Mouse (Mus musculus) cerebellum, postnatal 25 days (tissue): ENCODE measurements at regions not wholly inside any gene's neighbourhood (a gene's known extent, or its start where the extent isn't known, plus 50 kb on each side); places are given as distances from the start of the nearest gene placed in this dataset.

Experiments used
- DNase-seq, 2 experiments: peaks; one replicate each; pipeline ENCODE4 v3.0.0; 2021; ENCODE audit warnings: mixed read lengths in 2 of 2

GRCm38 (mm10) chr10:91883155-91883554, 702.0 kb upstream of the Tmpo start:
- peak in 1 of 2 experiments; percentile 9 for DNase-seq

GRCm38 (mm10) chr10:91882481-91882880, 701.4 kb upstream of the Tmpo start:
- DNase-seq, result no peak

- no peak for DNase-seq
Observed at GRCm38 (mm10) chr10:91881521-91882228, 700.6 kb upstream of the Tmpo start.

DNA sequence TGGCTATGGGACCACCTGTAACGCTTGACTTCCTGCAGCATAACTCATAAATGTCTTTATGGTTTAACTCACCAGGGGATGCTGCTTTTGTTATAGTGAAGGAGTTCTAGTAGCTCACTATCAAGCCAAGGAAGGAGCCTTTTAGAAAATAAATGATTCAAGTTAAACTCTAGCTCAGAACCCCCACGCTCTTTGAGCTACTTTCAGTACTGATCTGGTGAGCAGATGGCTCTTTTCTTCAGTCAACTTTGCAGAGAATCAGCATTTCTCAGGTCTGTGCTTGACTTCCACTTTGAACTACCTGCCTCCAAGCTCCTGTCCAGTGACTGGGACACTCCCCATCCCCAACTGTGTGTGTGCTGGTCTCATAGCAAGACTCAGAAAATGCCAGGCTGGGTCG, 694.3 kb upstream of the Tmpo start:
- no peak for DNase-seq

- no peak for DNase-seq
Observed at GRCm38 (mm10) chr10:91871244-91871643, 690.1 kb upstream of the Tmpo start.

DNA sequence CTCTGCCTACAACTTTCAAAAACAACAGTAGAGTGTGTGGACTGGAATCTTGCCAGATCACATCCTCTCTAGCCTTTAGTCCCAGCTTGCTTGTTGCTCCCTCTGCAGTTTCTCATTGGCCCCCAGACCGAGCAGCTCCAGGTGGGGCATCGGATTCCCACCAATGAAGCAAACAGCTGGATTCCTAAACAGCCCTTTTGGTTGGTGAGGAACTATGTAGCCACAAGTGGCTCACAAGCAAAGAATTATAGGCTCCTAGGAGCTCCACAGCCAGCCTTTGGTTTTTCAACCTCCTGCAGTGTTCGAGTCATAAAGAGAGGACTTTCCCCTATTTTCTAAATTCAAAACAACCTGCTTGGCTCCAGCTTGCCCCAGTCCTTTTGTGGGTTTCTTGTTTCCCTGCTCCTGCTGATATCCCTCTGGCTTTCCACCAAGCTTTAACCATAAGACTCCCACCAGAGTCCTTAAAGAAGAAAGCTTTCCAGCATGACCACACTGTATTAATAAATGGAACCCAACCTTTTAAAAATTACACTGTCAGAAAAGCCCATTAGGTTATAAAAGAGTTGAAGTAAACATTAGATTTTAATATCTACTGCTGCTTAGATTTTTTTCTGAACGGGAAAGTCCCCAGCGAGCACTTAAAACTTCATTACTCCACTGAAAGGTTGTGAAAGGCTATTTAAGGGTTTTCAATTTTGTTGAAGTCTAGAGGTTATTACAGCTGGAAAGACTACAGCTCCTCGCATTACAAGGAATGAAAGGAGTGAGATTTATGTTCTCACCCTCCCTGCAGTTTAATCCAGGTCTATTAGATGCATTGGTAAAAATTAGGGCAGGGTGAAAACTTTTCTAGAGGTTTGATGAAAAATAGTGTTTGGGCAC, 677.8 kb upstream of the Tmpo start:
- DNase-seq, result no peak

DNA sequence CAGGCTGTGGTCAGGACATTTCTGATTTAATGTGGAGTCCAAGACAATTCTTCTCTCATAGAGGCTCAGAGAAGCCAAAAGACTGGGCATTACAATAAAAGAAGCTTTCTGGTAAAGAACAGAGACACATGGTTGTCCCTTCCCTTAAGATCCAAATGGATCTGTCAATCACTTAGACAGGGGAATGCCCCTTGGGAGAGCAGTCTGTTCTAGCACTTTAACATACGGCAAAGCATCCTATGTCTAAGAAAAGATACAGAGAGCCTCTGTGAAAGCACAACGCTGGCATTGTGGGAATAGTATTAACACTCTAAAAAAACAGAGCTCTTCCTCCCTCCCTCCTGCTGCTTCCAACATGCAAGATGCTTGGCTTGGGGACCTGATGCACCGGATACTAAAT, 646.0 kb upstream of the Tmpo start:
- DNase-seq, result no peak

DNA sequence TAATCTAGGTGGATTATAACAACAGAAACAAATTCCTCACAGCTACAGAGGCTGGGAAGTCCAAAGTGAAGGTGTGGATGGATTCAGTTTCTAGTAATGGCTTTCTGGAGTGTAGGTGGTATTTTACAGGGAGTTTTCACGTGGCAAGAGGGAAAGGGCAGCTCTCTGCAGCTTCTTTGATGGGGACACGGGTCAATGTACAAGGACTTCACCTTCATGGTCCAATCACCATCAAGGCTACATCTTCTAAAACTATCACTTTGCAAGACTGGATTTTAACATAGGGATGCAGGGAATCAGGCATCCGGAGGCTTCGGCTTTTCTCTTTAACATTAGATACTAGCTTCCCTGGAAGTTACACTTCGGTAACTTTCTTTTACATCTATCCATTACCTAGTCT, 642.4 kb upstream of the Tmpo start:
- no peak for DNase-seq

DNA sequence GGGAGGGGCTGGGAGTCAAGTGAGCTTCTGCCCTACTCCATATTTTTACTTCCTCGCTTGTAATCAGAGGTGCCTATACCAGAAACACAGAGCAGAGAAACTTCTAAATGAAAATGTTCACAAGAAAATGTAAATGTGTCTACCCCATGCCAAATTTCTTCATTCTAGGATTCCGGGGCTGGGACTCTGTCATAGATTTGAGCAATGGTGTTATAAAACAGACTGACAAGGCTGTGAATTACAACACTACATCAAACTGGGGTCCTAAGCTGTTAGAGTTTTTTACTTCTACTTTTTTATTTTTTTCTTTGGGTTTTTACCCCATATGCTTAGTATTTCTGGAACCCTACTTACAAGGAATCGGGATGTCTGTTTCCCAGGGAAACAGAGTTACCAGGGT, 623.8 kb upstream of the Tmpo start:
- no peak for DNase-seq
